Mouse (Mus musculus) kidney, adult 2 months (tissue): ENCODE data around the gene Svop.

Source experiments
- CTCF ChIP-seq: fragments of 200-500 bp; conservative IDR thresholded peaks from 2 replicates; pipeline ENCODE4 v1.5.1; 2011; ENCODE audit warnings: low read depth, mild to moderate bottlenecking, control low read depth, low read length, moderate library complexity, mixed read lengths; ENCODE audit not compliant: insufficient read depth, insufficient read length
- POLR2A ChIP-seq: fragments of 200-500 bp; IDR thresholded peaks from one replicate; pipeline ENCODE4 v1.6.1; 2011; ENCODE audit warnings: low read depth, low read length, control low read depth

DNA sequence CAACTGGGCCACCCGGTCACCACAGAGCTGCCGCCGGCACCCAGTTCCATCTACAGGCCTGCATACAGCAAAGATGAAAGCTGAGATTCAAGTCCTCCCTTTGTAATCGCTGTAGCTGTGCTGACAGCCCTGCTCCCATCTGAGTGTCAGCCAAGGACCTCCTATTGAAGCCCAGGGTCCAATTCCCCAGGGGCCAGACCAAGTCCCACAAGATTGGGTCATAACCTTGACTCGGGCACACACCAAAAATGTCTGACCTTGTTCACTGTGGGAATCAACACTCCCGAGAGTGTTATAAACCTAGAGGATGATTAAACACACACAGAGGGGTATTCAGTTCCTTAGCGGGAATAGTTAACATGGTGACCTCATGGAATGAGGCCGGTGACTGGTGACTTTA lies 109.5 kb downstream of the Svop start:
- TF ChIP-seq CTCF: no peak
- TF ChIP-seq POLR2A: no peak
